Mouse (Mus musculus): ENCODE measurements around the gene Gtf2ird2. TPM values are rescaled to one million over a fixed set of nuclear protein-coding genes. Genes with fewer than 3 reads are reported as not detected.

The Gtf2ird2 gene
- polyA plus RNA-seq, 1 experiment from 2014 or later: 5.8 TPM

DNA sequence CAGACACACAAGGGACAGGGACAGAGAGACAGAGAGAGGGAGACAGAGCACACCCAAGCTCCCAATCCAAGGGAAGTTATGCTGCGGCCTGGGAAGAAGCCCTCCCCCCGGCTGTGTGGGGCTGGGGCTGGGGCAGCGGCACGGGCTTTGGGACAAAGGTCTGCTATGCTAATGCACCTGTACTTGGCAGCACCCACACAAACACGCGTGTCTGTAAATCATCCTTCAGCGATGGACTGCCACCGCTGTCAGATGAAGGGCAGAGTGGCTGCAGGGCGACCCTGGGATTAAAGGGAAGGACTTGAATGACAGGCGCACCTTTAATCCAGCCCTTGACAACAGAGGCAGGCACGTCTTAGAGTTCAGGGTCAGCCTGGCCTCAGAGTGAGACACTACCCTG lies 87.6 kb downstream of the Gtf2ird2 start:
- H3K9ac ChIP-seq: no peak overlapping the region
- ATAC-seq (ENCODE audit: extremely low read depth, insufficient number of reproducible peaks, low FRiP score, low TSS enrichment): no peak
- WGBS: 86% methylated on average over 11 of the region's 11 CpGs

DNA sequence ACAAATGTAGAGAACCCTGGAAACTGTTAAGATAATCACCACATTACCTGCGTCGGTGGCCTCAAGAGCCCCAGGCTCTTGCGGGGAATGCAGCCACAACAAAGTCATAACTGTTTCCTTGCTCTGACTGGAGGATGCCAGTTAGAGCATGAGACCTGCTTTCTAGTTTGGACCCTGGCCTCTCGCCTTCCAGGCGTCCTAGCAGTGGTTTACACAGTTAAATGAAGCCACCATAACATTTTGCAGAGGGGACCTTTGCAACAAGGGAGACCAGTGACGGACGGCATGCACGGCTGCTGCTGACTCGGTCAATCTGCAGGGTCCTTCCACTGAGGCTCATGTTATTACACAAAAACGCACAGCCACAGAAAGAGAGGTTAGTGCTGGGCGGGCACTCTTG lies 88.9 kb downstream of the Gtf2ird2 start:
- Histone ChIP-seq H3K4me1 (peaks cover 8% of the 10 kb centered on the region; the same call in 1 of the 2 replicates), H3K9ac (no peak overlapping the region), H3K9me3 (no peaks in the 10 kb centered on the region), H3K27ac (replicated peaks) (no peak overlapping the region), H3K36me3 (peaks cover 98% of the 10 kb centered on the region), H3K27me3 (replicated peaks) (no peaks in the 10 kb centered on the region), H3K4me2 (no peak overlapping the region), H3K4me3 (no peak overlapping the region)
- 81% methylated on average over 11 of the region's 11 CpGs for WGBS
- ATAC-seq (ENCODE audit: extremely low read depth, insufficient number of reproducible peaks, low FRiP score, low TSS enrichment): no peak

More for the DNA sequence above, 87.6 kb downstream of the Gtf2ird2 start:
- peaks cover 98% of the 10 kb centered on the region for H3K36me3 ChIP-seq
- no peak overlapping the region for H3K27ac ChIP-seq (replicated peaks)
- H3K27me3 ChIP-seq (replicated peaks): no peaks in the 10 kb centered on the region
- peaks cover 8% of the 10 kb centered on the region; the same call in 1 of the 2 replicates for H3K4me1 ChIP-seq
- H3K9me3 ChIP-seq: no peaks in the 10 kb centered on the region
- no peak overlapping the region for H3K4me3 ChIP-seq
- H3K4me2 ChIP-seq: no peak overlapping the region

DNA sequence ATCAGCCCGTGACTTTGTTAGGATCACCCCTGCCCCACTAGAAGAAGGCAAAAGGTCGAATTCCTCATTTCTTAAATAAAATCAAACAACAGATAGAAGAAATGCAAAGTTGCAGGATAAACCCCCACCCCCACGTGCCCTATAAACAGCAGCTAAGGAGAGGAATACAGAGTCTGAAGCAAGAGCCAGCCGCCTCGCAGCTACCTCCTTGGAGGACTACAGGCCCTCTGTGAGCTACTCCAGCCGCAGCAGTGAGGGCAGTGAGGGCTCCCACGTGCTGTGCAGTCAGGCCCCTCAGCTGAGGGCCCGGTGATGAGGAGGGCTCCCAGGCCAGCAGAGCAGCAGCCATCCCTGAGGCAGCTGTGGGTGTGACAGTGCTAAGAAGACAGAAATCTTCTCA lies 89.9 kb downstream of the Gtf2ird2 start:
- 80% methylated on average over 8 of the region's 8 CpGs for WGBS
- Histone ChIP-seq H3K4me3 (no peak overlapping the region), H3K27ac (replicated peaks) (no peak overlapping the region), H3K9me3 (no peaks in the 10 kb centered on the region), H3K27me3 (replicated peaks) (no peaks in the 10 kb centered on the region), H3K4me1 (peaks cover 8% of the 10 kb centered on the region; the same call in 1 of the 2 replicates), H3K9ac (no peak overlapping the region), H3K36me3 (peaks cover 98% of the 10 kb centered on the region), H3K4me2 (no peak overlapping the region)
- no peak for ATAC-seq (ENCODE audit: extremely low read depth, insufficient number of reproducible peaks, low FRiP score, low TSS enrichment)

Other genes starting within 250 kb of the Gtf2ird2 start
- gene Castor2, start 84.3 kb upstream of the Gtf2ird2 start, polyA plus RNA-seq (2015; fragmentation: Nextera tagmentation; extraction: Ambion mirVana): 5.3 and 6.4 TPM in 2 replicates
- gene Rcc1l, start 7.2 kb upstream of the Gtf2ird2 start, polyA plus RNA-seq (2015; fragmentation: Nextera tagmentation; extraction: Ambion mirVana): 24.3 and 25.4 TPM in 2 replicates
- 2.7 and 3.1 TPM in 2 replicates for gene Ncf1, start 45.6 kb downstream of the Gtf2ird2 start, polyA plus RNA-seq (2015; fragmentation: Nextera tagmentation; extraction: Ambion mirVana)
- gene Gtf2i, start 130.7 kb downstream of the Gtf2ird2 start, polyA plus RNA-seq (2015; fragmentation: Nextera tagmentation; extraction: Ambion mirVana): 125 and 127 TPM in 2 replicates